Mouse (Mus musculus): ENCODE data around the gene Il17rc.

DNA sequence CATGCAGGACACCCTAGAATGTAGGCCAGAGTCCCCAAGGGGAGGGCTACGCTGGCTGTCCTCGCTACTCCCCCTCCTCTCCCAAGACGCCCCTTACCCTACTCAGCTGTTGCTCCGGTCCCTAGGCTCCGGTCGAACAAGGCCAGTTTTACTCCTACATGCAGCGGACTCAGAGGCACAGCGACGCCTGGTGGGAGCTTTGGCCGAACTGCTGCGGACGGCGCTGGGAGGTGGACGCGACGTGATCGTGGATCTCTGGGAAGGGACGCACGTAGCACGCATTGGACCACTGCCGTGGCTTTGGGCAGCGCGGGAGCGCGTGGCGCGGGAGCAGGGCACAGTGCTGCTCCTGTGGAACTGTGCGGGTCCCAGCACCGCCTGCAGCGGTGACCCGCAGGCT, 1.8 kb upstream of the Il17rc start:
- TF ChIP-seq CTCF (IDR thresholded peaks at IDR 0.05; ENCODE audit: control insufficient read depth, insufficient read depth, insufficient replicate concordance, low read depth, low read length) (peak; percentile 60; the same call in 1 of the 2 replicates), POLR2A (IDR thresholded peaks at IDR 0.05; ENCODE audit: control insufficient read depth, low read depth, low read length) (no peak)

Data from testis, adult 2 months (tissue).